Mouse (Mus musculus) forebrain, embryonic 15.5 days (tissue): ENCODE measurements at regions not wholly inside any gene's neighbourhood (a gene's known extent, or its start where the extent isn't known, plus 50 kb on each side); places are given as distances from the start of the nearest gene placed in this dataset.

ENCODE experiments used
- ATAC-seq: fragments of 200-750 bp; cut with Nextera tagmentation; replicated peaks from 2 replicates; pipeline ENCODE4 v1.8.0; 2017; ENCODE audit warnings: mild to moderate bottlenecking, moderate TSS enrichment, moderate library complexity
- H3K27ac ChIP-seq: fragments of 300-500 bp; sonication (generic); replicated peaks from 2 replicates; pipeline ENCODE4 v1.5.1; 2015; ENCODE audit warnings: mild to moderate bottlenecking, inconsistent platforms
- H3K27me3 ChIP-seq: fragments of 300-500 bp; sonication (generic); 2 replicates; pipeline ENCODE4 v1.6.1; 2015; ENCODE audit warnings: inconsistent platforms
- H3K36me3 ChIP-seq: fragments of 300-500 bp; sonication (generic); 2 replicates; pipeline ENCODE4 v1.6.1; 2015; ENCODE audit warnings: mild to moderate bottlenecking, inconsistent platforms
- H3K4me1 ChIP-seq: fragments of 300-500 bp; sonication (generic); 2 replicates; pipeline ENCODE4 v1.6.1; 2015; ENCODE audit warnings: inconsistent platforms
- H3K4me2 ChIP-seq: fragments of 300-500 bp; sonication (generic); replicated peaks from 2 replicates; pipeline ENCODE4 v1.6.1; 2015; ENCODE audit warnings: mild to moderate bottlenecking, inconsistent platforms
- H3K4me3 ChIP-seq: fragments of 300-500 bp; sonication (generic); 2 replicates; pipeline ENCODE4 v1.5.1; 2015; ENCODE audit warnings: mild to moderate bottlenecking, inconsistent platforms
- H3K9ac ChIP-seq: fragments of 300-500 bp; sonication (generic); replicated peaks from 2 replicates; pipeline ENCODE4 v1.6.1; 2015; ENCODE audit warnings: mild to moderate bottlenecking, inconsistent platforms
- H3K9me3 ChIP-seq: fragments of 300-500 bp; sonication (generic); 2 replicates; pipeline ENCODE4 v1.6.1; 2016; ENCODE audit warnings: inconsistent platforms
- WGBS: fragments of 180-500 bp; shearing (Covaris S2); methylation state at CpG from one replicate; pipeline ENCODE4 v1.1.7; 2015; ENCODE audit warnings: mixed read lengths; 5-methylcytosine and 5-hydroxymethylcytosine counted together

- H3K4me1 ChIP-seq: peaks cover 20% of the 10 kb centered on the region
- H3K27me3 ChIP-seq: peaks cover 22% of the 10 kb centered on the region; the same call in 1 of the 2 replicates
- no peak overlapping the region for H3K9ac ChIP-seq
- 21% methylated on average over 7 of the region's 7 CpGs for WGBS
- H3K9me3 ChIP-seq: no peaks in the 10 kb centered on the region
- H3K27ac ChIP-seq: no peak overlapping the region
- ATAC-seq: no peak
- H3K4me2 ChIP-seq: no peak overlapping the region
- H3K4me3 ChIP-seq: no peak overlapping the region
- H3K36me3 ChIP-seq: no peaks in the 10 kb centered on the region
These were observed 70.7 kb upstream of the Ppp2r5c start for GRCm38 (mm10) chr12:110376062-110376837.

GRCm38 (mm10) chr12:110376838-110377150 lies 70.1 kb upstream of the Ppp2r5c start:
- H3K9me3 ChIP-seq: no peaks in the 10 kb centered on the region
- no peak overlapping the region for H3K9ac ChIP-seq
- no peak overlapping the region for H3K4me2 ChIP-seq
- peaks cover 20% of the 10 kb centered on the region for H3K4me1 ChIP-seq
- H3K36me3 ChIP-seq: no peaks in the 10 kb centered on the region
- WGBS: 56% methylated on average over 4 of the region's 4 CpGs
- H3K4me3 ChIP-seq: no peak overlapping the region
- ATAC-seq: no peak
- H3K27me3 ChIP-seq: peaks cover 22% of the 10 kb centered on the region; the same call in 1 of the 2 replicates
- no peak overlapping the region for H3K27ac ChIP-seq

GRCm38 (mm10) chr12:110377306-110377705 lies 69.6 kb upstream of the Ppp2r5c start:
- H3K9ac ChIP-seq: no peak overlapping the region
- 48% methylated on average over 6 of the region's 6 CpGs for WGBS
- ATAC-seq: no peak
- no peak overlapping the region for H3K27ac ChIP-seq
- H3K9me3 ChIP-seq: no peaks in the 10 kb centered on the region
- no peak overlapping the region for H3K4me2 ChIP-seq
- H3K4me3 ChIP-seq: no peak overlapping the region
- peaks cover 20% of the 10 kb centered on the region for H3K4me1 ChIP-seq
- peaks cover 18% of the 10 kb centered on the region; the same call in 1 of the 2 replicates for H3K27me3 ChIP-seq
- no peaks in the 10 kb centered on the region for H3K36me3 ChIP-seq

- H3K4me3 ChIP-seq: no peak overlapping the region
- H3K4me1 ChIP-seq: peaks cover 20% of the 10 kb centered on the region
- H3K9ac ChIP-seq: no peak overlapping the region
- no peak overlapping the region for H3K27ac ChIP-seq
- peaks cover 18% of the 10 kb centered on the region; the same call in 1 of the 2 replicates for H3K27me3 ChIP-seq
- no peak for ATAC-seq
- H3K36me3 ChIP-seq: no peaks in the 10 kb centered on the region
- H3K4me2 ChIP-seq: no peak overlapping the region
- no peaks in the 10 kb centered on the region for H3K9me3 ChIP-seq
- 49% methylated on average over 10 of the region's 10 CpGs for WGBS
These were observed 69.2 kb upstream of the Ppp2r5c start for GRCm38 (mm10) chr12:110377734-110378133.

GRCm38 (mm10) chr12:110378302-110378701 lies 68.6 kb upstream of the Ppp2r5c start:
- ATAC-seq: no peak
- Histone ChIP-seq H3K36me3 (no peaks in the 10 kb centered on the region), H3K27me3 (peaks cover 18% of the 10 kb centered on the region; the same call in 1 of the 2 replicates), H3K4me3 (no peak overlapping the region), H3K9ac (no peak overlapping the region), H3K9me3 (no peaks in the 10 kb centered on the region), H3K4me2 (no peak overlapping the region), H3K27ac (no peak overlapping the region), H3K4me1 (peaks cover 20% of the 10 kb centered on the region)
- 67% methylated on average over 5 of the region's 5 CpGs for WGBS

GRCm38 (mm10) chr12:110379721-110380120 lies 67.2 kb upstream of the Ppp2r5c start:
- Histone ChIP-seq H3K4me3 (no peak overlapping the region), H3K36me3 (no peaks in the 10 kb centered on the region), H3K27me3 (peaks cover 9% of the 10 kb centered on the region; the same call in 1 of the 2 replicates), H3K4me2 (no peak overlapping the region), H3K9me3 (no peaks in the 10 kb centered on the region), H3K27ac (no peak overlapping the region), H3K4me1 (peaks cover 15% of the 10 kb centered on the region), H3K9ac (no peak overlapping the region)
- 40% methylated on average over 12 of the region's 12 CpGs for WGBS
- ATAC-seq: no peak

GRCm38 (mm10) chr12:110380831-110381750 lies 65.8 kb upstream of the Ppp2r5c start:
- no peaks in the 10 kb centered on the region for H3K36me3 ChIP-seq
- H3K27me3 ChIP-seq: no peaks in the 10 kb centered on the region; the same call in 1 of the 2 replicates
- ATAC-seq: no peak
- H3K4me3 ChIP-seq: no peak overlapping the region
- no peak overlapping the region for H3K4me2 ChIP-seq
- no peak overlapping the region for H3K9ac ChIP-seq
- H3K27ac ChIP-seq: no peak overlapping the region
- 84% methylated on average over 25 of the region's 25 CpGs for WGBS
- H3K4me1 ChIP-seq: peaks cover 16% of the 10 kb centered on the region
- no peaks in the 10 kb centered on the region for H3K9me3 ChIP-seq

GRCm38 (mm10) chr12:110385031-110385430 lies 61.9 kb upstream of the Ppp2r5c start:
- no peak for ATAC-seq
- H3K4me1 ChIP-seq: peaks cover 22% of the 10 kb centered on the region
- H3K36me3 ChIP-seq: no peaks in the 10 kb centered on the region
- 20% methylated on average over 20 of the region's 20 CpGs for WGBS
- no peaks in the 10 kb centered on the region for H3K27me3 ChIP-seq
- H3K9ac ChIP-seq: no peak overlapping the region
- H3K27ac ChIP-seq: no peak overlapping the region
- H3K4me3 ChIP-seq: peak overlapping the region; percentile 15; the same call in 1 of the 2 replicates
- no peaks in the 10 kb centered on the region for H3K9me3 ChIP-seq
- peak overlapping the region; percentile 43 for H3K4me2 ChIP-seq

GRCm38 (mm10) chr12:110385801-110386599 lies 60.9 kb upstream of the Ppp2r5c start:
- 0 out of 2 replicates have a peak, but pooled peaks have one; percentile 35 for ATAC-seq
- H3K27ac ChIP-seq: no peak overlapping the region
- no peak overlapping the region for H3K4me2 ChIP-seq
- H3K27me3 ChIP-seq: no peaks in the 10 kb centered on the region
- peaks cover 22% of the 10 kb centered on the region for H3K4me1 ChIP-seq
- H3K36me3 ChIP-seq: no peaks in the 10 kb centered on the region
- no peaks in the 10 kb centered on the region for H3K9me3 ChIP-seq
- H3K4me3 ChIP-seq: no peak overlapping the region
- 42% methylated on average over 20 of the region's 20 CpGs for WGBS
- H3K9ac ChIP-seq: no peak overlapping the region

GRCm38 (mm10) chr12:110387056-110387455 lies 59.9 kb upstream of the Ppp2r5c start:
- Histone ChIP-seq H3K9ac (no peak overlapping the region), H3K4me2 (no peak overlapping the region), H3K4me3 (no peak overlapping the region), H3K27ac (no peak overlapping the region), H3K27me3 (no peaks in the 10 kb centered on the region), H3K36me3 (no peaks in the 10 kb centered on the region), H3K4me1 (peaks cover 22% of the 10 kb centered on the region), H3K9me3 (no peaks in the 10 kb centered on the region)
- WGBS: 58% methylated on average over 11 of the region's 11 CpGs
- no peak for ATAC-seq

- H3K27me3 ChIP-seq: no peaks in the 10 kb centered on the region
- 67% methylated on average over 4 of the region's 4 CpGs for WGBS
- no peaks in the 10 kb centered on the region for H3K36me3 ChIP-seq
- no peak overlapping the region for H3K4me2 ChIP-seq
- H3K9ac ChIP-seq: no peak overlapping the region
- ATAC-seq: no peak
- peaks cover 22% of the 10 kb centered on the region for H3K4me1 ChIP-seq
- no peak overlapping the region for H3K27ac ChIP-seq
- no peak overlapping the region for H3K4me3 ChIP-seq
- no peaks in the 10 kb centered on the region for H3K9me3 ChIP-seq
These were observed 59.4 kb upstream of the Ppp2r5c start for GRCm38 (mm10) chr12:110387567-110387966.
